Mouse (Mus musculus) cerebellum, adult 2 months (tissue): ENCODE measurements around the gene Tbca.

Experiments used
- CTCF ChIP-seq: fragments of 200-500 bp; IDR thresholded peaks from 2 replicates; pipeline ENCODE4 v1.5.1; 2011; ENCODE audit warnings: low read depth, mild to moderate bottlenecking, control low read depth, low read length, moderate library complexity, borderline replicate concordance; ENCODE audit not compliant: insufficient read depth
- POLR2A ChIP-seq: fragments of 200-500 bp; IDR thresholded peaks from 2 replicates; pipeline ENCODE4 v1.6.1; 2011; ENCODE audit warnings: low read length, control low read depth, borderline replicate concordance; ENCODE audit not compliant: insufficient read depth

- TF ChIP-seq CTCF (no peak), POLR2A (no peak)
Measured at GRCm38 (mm10) chr13:94870071-94870460, 81.4 kb downstream of the Tbca start.
